Mouse (Mus musculus) macrophage (primary cell): ENCODE measurements around the gene Runx1. TPM values are rescaled to one million over a fixed set of nuclear protein-coding genes. Genes with fewer than 3 reads are reported as not detected.

Experiments used
- H3K27ac ChIP-seq: fragments of 350-480 bp; formaldehyde crosslinking; 2 replicates; pipeline ENCODE4 v1.9.0; 2021
- H3K36me3 ChIP-seq: fragments of 350-480 bp; formaldehyde crosslinking; 2 replicates; pipeline ENCODE4 v1.9.0; 2021; ENCODE audit errors: inconsistent target
- H3K4me3 ChIP-seq: fragments of 350-480 bp; formaldehyde crosslinking; 2 replicates; pipeline ENCODE4 v1.9.0; 2021; ENCODE audit errors: inconsistent target
- H3K79me2 ChIP-seq: fragments of 350-480 bp; formaldehyde crosslinking; 2 replicates; pipeline ENCODE4 v1.9.0; 2021; ENCODE audit errors: inconsistent target
- WGBS: methylation state at CpG from one replicate; pipeline ENCODE4 v1.1.7; 2026; ENCODE audit warnings: inconsistent platforms; ENCODE audit not compliant: missing documents; 5-methylcytosine and 5-hydroxymethylcytosine counted together
- polyA plus RNA-seq: library from polyadenylated mRNA; stranded (reverse); fragments of 250-400 nt; gene quantifications from 3 replicates; pipeline ENCODE4 v1.2.4, GENCODE M21; 2018; ENCODE audit warnings: inconsistent platforms

Runx1 gene
- polyA plus RNA-seq, 1 experiment from 2014 or later, result 30.4 TPM

DNA sequence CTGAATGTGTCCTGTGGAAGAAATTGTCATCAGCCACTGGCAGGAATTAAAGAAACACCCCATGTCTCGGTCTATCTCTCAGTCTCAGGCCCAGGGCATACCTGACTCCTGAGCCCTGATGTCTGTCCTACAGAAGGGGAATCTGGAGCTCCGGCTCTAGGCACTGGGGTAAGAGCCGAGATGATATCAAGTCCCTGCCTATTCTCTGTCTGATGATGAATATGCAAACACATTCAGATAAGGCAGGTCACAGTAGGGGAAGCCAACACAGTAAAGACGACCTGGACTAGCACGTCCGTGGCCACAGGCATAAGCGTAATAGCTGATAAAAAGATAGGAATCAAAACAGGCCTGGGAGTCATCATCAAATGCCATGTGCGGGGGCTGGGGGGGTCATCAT lies 32.2 kb downstream of the Runx1 start:
- Histone ChIP-seq H3K36me3 (peaks cover 18% of the 10 kb centered on the region; the same call in 1 of the 2 replicates), H3K79me2 (peaks cover 100% of the 10 kb centered on the region), H3K27ac (no peak overlapping the region), H3K4me3 (no peak overlapping the region)
- 77% methylated on average over 8 of the region's 8 CpGs for WGBS

DNA sequence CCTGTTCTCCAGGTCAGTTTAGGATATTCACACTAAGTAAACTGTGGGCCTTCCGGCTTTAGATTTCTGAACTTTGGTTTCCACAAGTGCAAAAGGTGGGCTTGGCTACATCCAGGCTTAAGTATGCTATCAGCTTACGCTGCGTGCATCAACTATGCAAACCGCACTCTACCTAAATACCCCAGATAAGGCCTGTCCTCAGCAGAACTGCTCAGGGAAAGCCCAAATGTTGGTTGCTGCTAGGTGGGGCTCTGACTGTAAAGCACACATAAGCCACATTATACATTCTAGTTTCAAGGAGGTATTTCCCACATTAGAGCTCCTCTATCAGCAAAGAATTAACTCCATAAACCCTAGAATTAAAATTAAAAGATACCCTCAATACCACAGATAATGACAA lies 33.0 kb downstream of the Runx1 start:
- WGBS, result 89% methylated on average over 4 of the region's 4 CpGs
- Histone ChIP-seq H3K4me3 (no peak overlapping the region), H3K27ac (no peak overlapping the region), H3K36me3 (peaks cover 25% of the 10 kb centered on the region; the same call in 1 of the 2 replicates), H3K79me2 (peaks cover 100% of the 10 kb centered on the region)

DNA sequence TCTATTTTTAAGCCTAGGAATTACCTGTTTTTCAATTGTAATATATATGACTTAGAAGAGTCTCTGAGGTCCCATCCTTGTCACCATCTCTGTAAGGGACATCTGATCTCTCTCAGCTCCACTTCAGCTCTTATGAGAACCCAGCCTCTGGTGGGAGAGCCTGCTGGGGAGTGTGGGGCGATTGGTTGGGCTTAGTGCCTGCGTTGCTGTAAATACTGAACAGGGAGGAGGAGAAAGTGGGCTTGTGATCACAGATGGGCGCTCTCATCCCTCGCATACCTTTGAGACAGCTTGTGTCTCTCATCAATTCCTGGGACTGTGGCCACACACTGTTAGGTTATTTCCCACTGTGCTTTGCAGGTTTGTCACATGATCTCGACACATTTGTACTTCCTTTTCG lies 35.3 kb downstream of the Runx1 start:
- Histone ChIP-seq H3K4me3 (no peak overlapping the region), H3K36me3 (peaks cover 24% of the 10 kb centered on the region; the same call in 1 of the 2 replicates), H3K79me2 (peaks cover 94% of the 10 kb centered on the region), H3K27ac (no peak overlapping the region)
- 86% methylated on average over 6 of the region's 6 CpGs for WGBS

- Histone ChIP-seq H3K27ac (no peak overlapping the region), H3K4me3 (no peak overlapping the region), H3K79me2 (peaks cover 94% of the 10 kb centered on the region), H3K36me3 (peaks cover 19% of the 10 kb centered on the region; the same call in 1 of the 2 replicates)
- WGBS, result 81% methylated on average over 4 of the region's 4 CpGs
These were observed 36.1 kb downstream of the Runx1 start for GRCm38 (mm10) chr16:92789840-92790239.

DNA sequence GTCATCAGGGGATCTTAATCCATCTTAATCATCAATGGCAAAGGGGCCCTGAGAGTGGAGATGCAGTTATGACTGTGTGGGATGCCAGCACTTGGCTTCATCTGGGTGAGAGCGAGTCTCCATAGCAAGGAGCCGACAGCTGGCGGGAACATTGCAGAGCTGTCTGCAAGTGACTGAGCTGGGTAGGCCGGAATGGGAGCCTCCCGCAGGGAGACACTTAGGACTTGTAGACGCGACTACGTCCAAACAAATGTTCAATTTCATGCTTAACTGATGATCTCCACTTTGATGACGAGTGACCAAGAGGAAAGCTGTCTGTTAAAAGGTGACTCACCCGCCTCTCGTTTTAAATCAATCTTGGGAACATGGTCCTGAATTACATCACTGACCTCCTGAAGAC lies 37.5 kb downstream of the Runx1 start:
- H3K27ac ChIP-seq, result no peak overlapping the region
- WGBS, result 95% methylated on average over 11 of the region's 11 CpGs
- H3K4me3 ChIP-seq, result no peak overlapping the region
- peaks cover 19% of the 10 kb centered on the region; the same call in 1 of the 2 replicates for H3K36me3 ChIP-seq
- peaks cover 94% of the 10 kb centered on the region for H3K79me2 ChIP-seq

GRCm38 (mm10) chr16:92786883-92787321 lies 39.0 kb downstream of the Runx1 start:
- WGBS, result 10% methylated on average over 2 of the region's 5 CpGs
- H3K27ac ChIP-seq, result peak overlapping the region; percentile 70

DNA sequence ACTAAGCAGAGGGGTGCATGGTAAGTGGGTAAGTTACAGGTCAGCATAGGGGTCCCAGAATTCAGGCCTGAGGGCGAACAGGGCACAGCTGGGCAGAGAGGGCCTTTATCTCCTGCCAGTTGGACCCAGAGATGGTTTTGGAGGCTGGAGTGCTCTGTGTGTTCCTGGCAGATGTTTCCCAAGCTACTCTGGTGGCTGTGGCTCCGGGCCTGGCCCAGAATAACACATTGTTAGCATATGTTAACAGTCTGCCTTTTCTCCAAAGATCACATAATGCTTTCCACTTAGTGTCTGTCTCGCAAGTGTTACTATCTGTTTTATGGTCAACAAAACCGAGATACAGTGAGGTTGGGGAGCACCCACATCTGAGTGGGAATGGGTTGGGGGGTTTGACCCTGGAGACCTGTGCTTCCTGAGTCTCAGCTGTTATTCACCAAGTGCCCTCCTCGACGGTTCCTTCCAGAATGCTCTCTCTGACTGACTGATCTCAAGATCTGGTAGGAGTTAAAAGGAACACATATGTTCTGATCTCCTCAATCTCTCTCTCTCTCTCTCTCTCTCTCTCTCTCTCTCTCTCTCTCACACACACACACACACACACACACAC lies 39.6 kb downstream of the Runx1 start:
- Histone ChIP-seq H3K4me3 (no peak overlapping the region), H3K79me2 (peaks cover 94% of the 10 kb centered on the region), H3K36me3 (peaks cover 12% of the 10 kb centered on the region; the same call in 1 of the 2 replicates), H3K27ac (peak overlapping the region; percentile 70)
- WGBS, result 57% methylated on average over 6 of the region's 6 CpGs

More at GRCm38 (mm10) chr16:92786883-92787321, 39.0 kb downstream of the Runx1 start:
- Histone ChIP-seq H3K79me2 (peaks cover 94% of the 10 kb centered on the region), H3K4me3 (no peak overlapping the region), H3K36me3 (peaks cover 14% of the 10 kb centered on the region; the same call in 1 of the 2 replicates)

DNA sequence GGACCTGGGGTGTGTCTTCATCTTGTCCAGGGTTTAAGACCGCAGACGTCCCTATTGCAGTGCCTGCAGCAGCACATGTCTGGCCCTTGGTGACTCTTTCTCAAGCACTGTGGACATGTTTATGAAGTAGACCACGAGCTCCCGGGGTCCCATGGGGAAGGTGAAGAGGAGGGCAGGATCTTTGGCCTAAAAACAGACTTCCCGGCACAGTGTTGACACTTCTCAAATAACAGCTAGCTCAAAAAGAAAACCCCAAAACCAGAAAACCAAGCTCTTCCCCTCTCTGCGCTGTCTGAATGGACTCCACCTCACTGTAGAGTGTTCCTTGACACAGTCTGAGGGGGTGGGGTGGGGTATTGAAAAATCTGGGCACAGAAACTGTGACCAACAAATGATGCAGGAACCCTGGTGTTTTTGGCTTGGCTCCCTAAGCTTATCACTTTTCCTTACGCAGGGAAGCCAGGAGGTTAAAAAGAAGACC lies 42.3 kb downstream of the Runx1 start:
- WGBS, result 44% methylated on average over 7 of the region's 7 CpGs
- Histone ChIP-seq H3K27ac (no peak overlapping the region), H3K79me2 (peaks cover 92% of the 10 kb centered on the region), H3K36me3 (peaks cover 14% of the 10 kb centered on the region; the same call in 1 of the 2 replicates), H3K4me3 (no peak overlapping the region)

DNA sequence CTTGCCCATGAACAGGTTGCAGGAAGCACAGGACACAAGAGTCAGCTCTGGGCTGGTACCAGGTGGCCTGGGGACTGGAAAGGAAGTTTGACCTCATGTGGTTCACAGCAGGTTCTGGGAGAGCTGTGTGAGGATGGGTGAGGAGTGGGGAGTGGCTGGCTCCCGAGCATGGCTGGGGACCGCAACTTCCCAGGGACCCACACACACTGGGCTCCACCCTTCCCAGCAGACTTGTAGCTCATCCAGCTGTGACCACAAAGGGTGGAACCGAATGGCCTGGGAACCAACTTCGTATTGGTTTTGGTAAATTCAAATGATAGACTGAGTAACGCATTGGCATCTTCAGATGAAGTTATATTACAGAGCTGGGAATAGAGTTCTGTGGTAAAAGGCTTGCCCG lies 43.5 kb downstream of the Runx1 start:
- Histone ChIP-seq H3K36me3 (peaks cover 6% of the 10 kb centered on the region; the same call in 1 of the 2 replicates), H3K79me2 (peaks cover 92% of the 10 kb centered on the region), H3K27ac (no peak overlapping the region), H3K4me3 (no peak overlapping the region)
- WGBS, result 62% methylated on average over 6 of the region's 6 CpGs

- 87% methylated on average over 9 of the region's 9 CpGs for WGBS
- peaks cover 20% of the 10 kb centered on the region; the same call in 1 of the 2 replicates for H3K36me3 ChIP-seq
- no peak overlapping the region for H3K27ac ChIP-seq
- peaks cover 98% of the 10 kb centered on the region for H3K79me2 ChIP-seq
- no peak overlapping the region for H3K4me3 ChIP-seq
These were observed 46.0 kb downstream of the Runx1 start for GRCm38 (mm10) chr16:92779896-92780435.

- H3K27ac ChIP-seq, result no peak overlapping the region
- H3K79me2 ChIP-seq, result peaks cover 98% of the 10 kb centered on the region
- H3K4me3 ChIP-seq, result no peak overlapping the region
- WGBS, result 95% methylated on average over 2 of the region's 2 CpGs
- H3K36me3 ChIP-seq, result peaks cover 20% of the 10 kb centered on the region; the same call in 1 of the 2 replicates
These were observed 46.8 kb downstream of the Runx1 start for GRCm38 (mm10) chr16:92779175-92779574.

GRCm38 (mm10) chr16:92778096-92778780 lies 47.7 kb downstream of the Runx1 start:
- 92% methylated on average over 9 of the region's 9 CpGs for WGBS
- H3K36me3 ChIP-seq, result peaks cover 20% of the 10 kb centered on the region; the same call in 1 of the 2 replicates
- H3K79me2 ChIP-seq, result peaks cover 98% of the 10 kb centered on the region
- no peak overlapping the region for H3K4me3 ChIP-seq
- H3K27ac ChIP-seq, result no peak overlapping the region

DNA sequence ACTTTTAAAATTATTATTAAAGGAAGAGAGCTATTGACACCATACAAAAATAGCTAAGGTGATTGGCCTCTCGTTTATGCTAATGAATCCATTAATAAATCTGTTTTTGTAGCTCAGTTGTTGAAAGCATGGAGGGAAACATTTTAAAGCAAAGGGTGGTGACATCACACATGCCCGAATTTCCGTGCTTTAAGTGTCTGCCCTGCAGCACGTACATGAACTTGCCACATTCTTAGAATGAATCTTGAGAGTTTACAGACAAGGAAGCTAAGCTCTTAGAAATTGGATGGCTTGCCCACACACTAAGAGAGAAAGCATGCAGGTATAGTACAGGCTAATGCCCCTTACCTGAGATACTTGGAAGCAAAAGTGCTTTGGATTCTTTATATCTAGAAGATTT lies 58.1 kb downstream of the Runx1 start:
- 94% methylated on average over 4 of the region's 4 CpGs for WGBS
- H3K36me3 ChIP-seq, result peaks cover 21% of the 10 kb centered on the region; the same call in 1 of the 2 replicates
- no peak overlapping the region for H3K4me3 ChIP-seq
- H3K79me2 ChIP-seq, result peaks cover 100% of the 10 kb centered on the region
- no peak overlapping the region for H3K27ac ChIP-seq

DNA sequence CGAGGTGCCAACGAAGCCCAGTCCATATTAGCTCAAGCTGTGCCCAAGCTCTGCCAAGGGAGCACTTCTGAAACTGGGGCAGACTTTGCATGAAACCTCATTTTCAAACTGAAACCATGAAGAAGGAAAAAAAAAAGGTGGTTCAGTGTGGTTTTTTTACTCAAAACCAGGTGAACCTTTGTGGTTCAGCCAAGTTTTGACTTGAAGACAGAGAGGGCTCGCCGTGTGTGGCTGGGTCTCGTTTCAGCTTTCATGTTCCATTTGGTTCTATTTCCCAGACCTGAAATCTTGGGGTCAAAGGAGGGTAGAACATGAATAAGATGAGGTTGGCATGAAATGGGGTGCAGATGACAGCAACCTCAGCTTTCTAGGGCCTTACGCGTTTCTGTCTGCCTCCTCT lies 58.5 kb downstream of the Runx1 start:
- 86% methylated on average over 7 of the region's 7 CpGs for WGBS
- peaks cover 21% of the 10 kb centered on the region; the same call in 1 of the 2 replicates for H3K36me3 ChIP-seq
- no peak overlapping the region for H3K27ac ChIP-seq

More for the DNA sequence above, 58.5 kb downstream of the Runx1 start:
- no peak overlapping the region for H3K4me3 ChIP-seq
- H3K79me2 ChIP-seq, result peaks cover 100% of the 10 kb centered on the region
